Mouse (Mus musculus): ENCODE data around the gene Olfr49.

DNA sequence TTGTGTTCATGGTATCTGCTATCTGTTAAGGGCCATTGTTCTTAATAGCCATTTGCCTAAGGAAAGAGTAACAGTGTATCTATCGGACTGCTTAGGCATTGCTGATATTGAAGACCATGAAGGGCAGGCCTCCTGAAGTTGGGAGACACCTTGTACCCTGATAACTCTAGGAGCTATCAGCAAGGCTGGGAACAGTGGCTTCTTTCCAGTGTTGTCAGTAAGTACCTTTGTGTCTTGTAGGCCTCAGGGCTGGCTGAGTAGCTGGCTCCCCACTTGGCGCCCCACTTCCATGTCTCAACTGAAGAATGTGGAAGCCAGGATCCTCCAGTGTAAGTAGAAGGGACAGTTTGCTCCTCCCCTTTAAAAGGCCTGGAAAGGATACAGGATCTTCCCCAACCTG is 23.4 kb downstream of the Olfr49 start:
- TF ChIP-seq POLR2A (IDR thresholded peaks at IDR 0.05; ENCODE audit: low read depth, low read length): no peak
- no peak for TF ChIP-seq CTCF (IDR thresholded peaks at IDR 0.05; ENCODE audit: extremely low read depth, insufficient read length, insufficient replicate concordance, low read depth, low read length)

Data from small intestine, adult 2 months (tissue).